Mouse (Mus musculus): ENCODE data around the gene Rhoh.

GRCm38 (mm10) chr5:65914342-65914741 lies 53.3 kb downstream of the Rhoh start:
- TF ChIP-seq CTCF (IDR thresholded peaks at IDR 0.05; ENCODE audit: low read depth), result no peak
- no peak for TF ChIP-seq EP300 (IDR thresholded peaks at IDR 0.05; ENCODE audit: low read depth)

All from liver, embryonic 14.5 days (tissue).